Mouse (Mus musculus): ENCODE measurements around the gene Abtb1. TPM values are rescaled to one million over a fixed set of nuclear protein-coding genes. Genes with fewer than 3 reads are reported as not detected.

The Abtb1 gene
- polyA plus RNA-seq, 1 experiment from 2014 or later: 41.0 TPM

DNA sequence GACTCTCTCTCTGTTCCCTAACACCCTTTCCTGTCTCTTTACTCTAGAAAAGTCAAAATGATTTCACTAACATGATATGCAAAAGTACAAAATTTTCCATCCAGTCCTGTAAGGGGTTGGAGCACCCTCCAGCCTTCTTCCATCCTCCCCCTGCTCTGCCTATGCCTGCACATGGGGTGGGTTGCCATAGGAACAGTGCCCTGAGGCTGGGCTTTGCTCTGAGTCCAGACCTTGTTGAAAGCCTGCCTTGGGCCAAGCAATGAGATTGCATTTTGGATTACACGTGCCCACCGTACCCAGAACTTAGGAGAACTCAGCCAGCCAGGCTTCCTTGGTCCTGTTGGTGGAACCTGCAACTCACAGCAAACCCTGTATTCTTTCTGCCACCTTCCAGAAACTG, 48.5 kb downstream of the Abtb1 start:
- Histone ChIP-seq H3K9ac (ENCODE audit: low read depth, low read length) (no peak overlapping the region), H3K4me3 (replicated peaks; ENCODE audit: low read depth, low read length) (no peak overlapping the region), H3K27me3 (ENCODE audit: insufficient read depth, low read length) (no peaks in the 10 kb centered on the region), H3K4me1 (replicated peaks; ENCODE audit: insufficient read depth, low read length) (peaks cover 15% of the 10 kb centered on the region; the same call in 1 of the 2 replicates), H3K27ac (no peak overlapping the region), H3K9me3 (replicated peaks; ENCODE audit: low read length) (no peaks in the 10 kb centered on the region), H3K4me2 (ENCODE audit: low read length) (no peak overlapping the region), H3K36me3 (ENCODE audit: insufficient read depth, low read length) (no peaks in the 10 kb centered on the region)
- ATAC-seq (replicated peaks; ENCODE audit: low FRiP score, low read depth): 0 out of 2 replicates have a peak, but pooled peaks have one; percentile 47
- WGBS: 43% methylated on average over 2 of the region's 2 CpGs
- TF ChIP-seq CTCF (IDR thresholded peaks at IDR 0.05; ENCODE audit: low read depth): no peak
- no peak for DNase-seq (ENCODE audit: low spot score)

DNA sequence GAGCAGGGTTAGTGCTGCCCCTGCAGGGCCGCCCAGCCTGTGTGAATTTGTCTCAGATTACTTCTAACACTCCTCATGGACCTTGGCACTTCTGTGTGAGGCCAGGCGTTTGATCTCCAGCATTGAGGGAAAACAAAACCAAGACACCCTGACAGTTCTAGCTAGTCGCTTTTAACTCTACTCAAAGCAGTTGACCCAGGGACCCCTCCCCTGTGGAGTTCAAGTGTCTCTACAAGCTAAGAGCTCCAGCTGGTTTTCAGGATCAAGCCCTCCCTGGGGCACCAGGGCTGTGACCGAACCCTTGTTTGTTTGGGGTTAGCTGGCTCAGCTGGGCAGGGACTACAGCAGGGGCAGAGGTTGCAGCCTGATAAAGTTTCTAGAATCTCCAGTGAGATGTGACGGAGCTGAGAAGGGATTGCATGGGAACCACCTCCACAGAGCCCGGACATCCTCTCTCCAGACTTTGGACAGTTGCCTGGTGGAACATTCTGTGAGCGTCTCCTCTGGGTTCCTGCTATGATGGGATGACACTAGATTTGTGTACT, 49.6 kb downstream of the Abtb1 start:
- DNase-seq (ENCODE audit: low spot score): peak; percentile 82
- Histone ChIP-seq H3K36me3 (ENCODE audit: insufficient read depth, low read length) (no peaks in the 10 kb centered on the region), H3K4me3 (replicated peaks; ENCODE audit: low read depth, low read length) (no peak overlapping the region), H3K4me2 (ENCODE audit: low read length) (no peak overlapping the region; the same call in 1 of the 2 replicates), H3K27ac (no peak overlapping the region), H3K9ac (ENCODE audit: low read depth, low read length) (no peak overlapping the region), H3K9me3 (replicated peaks; ENCODE audit: low read length) (no peaks in the 10 kb centered on the region), H3K27me3 (ENCODE audit: insufficient read depth, low read length) (no peaks in the 10 kb centered on the region), H3K4me1 (replicated peaks; ENCODE audit: insufficient read depth, low read length) (peaks cover 15% of the 10 kb centered on the region)
- TF ChIP-seq CTCF (IDR thresholded peaks at IDR 0.05; ENCODE audit: low read depth): 0 out of 2 replicates have a peak, but pooled peaks have one; percentile 11
- peak; percentile 47; the same call in 1 of the 2 replicates for ATAC-seq (replicated peaks; ENCODE audit: low FRiP score, low read depth)
- 26% methylated on average over 7 of the region's 7 CpGs for WGBS

DNA sequence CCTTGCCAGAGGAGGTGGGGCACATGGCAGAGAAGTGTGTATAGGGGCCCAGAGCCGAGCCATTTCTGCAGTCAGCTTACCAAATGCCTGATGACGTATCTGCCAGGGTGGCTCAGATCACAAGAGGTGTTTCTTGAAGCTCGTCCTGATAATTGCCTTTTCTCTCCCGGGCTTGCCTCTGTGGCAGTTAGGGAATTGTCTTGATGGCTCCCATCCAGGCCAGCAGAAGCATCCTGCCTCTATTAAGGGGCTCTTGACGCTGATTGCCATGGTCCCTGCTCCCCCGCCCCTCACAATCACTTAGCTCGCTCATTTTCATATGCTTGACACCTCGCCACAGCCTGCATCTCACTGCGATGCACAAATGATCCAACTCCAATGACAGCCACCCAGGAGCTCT, 50.5 kb downstream of the Abtb1 start:
- ATAC-seq (replicated peaks; ENCODE audit: low FRiP score, low read depth) (no peak), DNase-seq (ENCODE audit: low spot score) (no peak)
- Histone ChIP-seq H3K9ac (ENCODE audit: low read depth, low read length) (no peak overlapping the region), H3K36me3 (ENCODE audit: insufficient read depth, low read length) (no peaks in the 10 kb centered on the region), H3K27ac (no peak overlapping the region), H3K4me3 (replicated peaks; ENCODE audit: low read depth, low read length) (no peak overlapping the region), H3K4me1 (replicated peaks; ENCODE audit: insufficient read depth, low read length) (peaks cover 15% of the 10 kb centered on the region), H3K9me3 (replicated peaks; ENCODE audit: low read length) (no peaks in the 10 kb centered on the region), H3K27me3 (ENCODE audit: insufficient read depth, low read length) (no peaks in the 10 kb centered on the region), H3K4me2 (ENCODE audit: low read length) (no peak overlapping the region)
- no peak for TF ChIP-seq CTCF (IDR thresholded peaks at IDR 0.05; ENCODE audit: low read depth)
- 42% methylated on average over 9 of the region's 9 CpGs for WGBS

DNA sequence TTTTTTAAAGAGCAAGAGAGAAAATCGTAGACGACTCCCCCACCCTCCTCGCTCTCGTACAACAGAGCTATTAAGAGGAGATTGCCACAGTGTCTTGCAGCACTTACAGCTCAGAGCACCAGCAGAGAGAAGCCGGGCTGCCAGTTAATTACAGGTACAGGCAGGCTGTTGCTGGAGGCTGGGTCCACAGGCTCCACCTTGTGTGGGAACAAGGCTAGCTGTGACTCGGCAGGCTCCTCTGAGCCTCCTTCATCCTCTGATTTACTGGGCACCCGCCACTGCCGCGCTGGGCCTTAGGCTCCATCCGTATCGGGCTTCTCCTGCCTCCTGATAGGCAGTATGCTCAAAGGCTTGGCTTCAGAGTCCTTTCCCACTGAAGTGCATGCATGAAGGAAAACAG, 53.6 kb downstream of the Abtb1 start:
- H3K4me3 ChIP-seq (replicated peaks; ENCODE audit: low read depth, low read length): no peak overlapping the region
- WGBS: 34% methylated on average over 11 of the region's 11 CpGs
- H3K9ac ChIP-seq (ENCODE audit: low read depth, low read length): no peak overlapping the region
- H3K36me3 ChIP-seq (ENCODE audit: insufficient read depth, low read length): no peaks in the 10 kb centered on the region
- H3K27me3 ChIP-seq (ENCODE audit: insufficient read depth, low read length): no peaks in the 10 kb centered on the region
- H3K9me3 ChIP-seq (replicated peaks; ENCODE audit: low read length): no peaks in the 10 kb centered on the region
- no peak overlapping the region for H3K27ac ChIP-seq
- DNase-seq (ENCODE audit: low spot score) (no peak), ATAC-seq (replicated peaks; ENCODE audit: low FRiP score, low read depth) (no peak)
- TF ChIP-seq CTCF (IDR thresholded peaks at IDR 0.05; ENCODE audit: low read depth): peak; percentile 17; the same call in 1 of the 2 replicates
- H3K4me1 ChIP-seq (replicated peaks; ENCODE audit: insufficient read depth, low read length): peaks cover 33% of the 10 kb centered on the region
- H3K4me2 ChIP-seq (ENCODE audit: low read length): no peak overlapping the region

DNA sequence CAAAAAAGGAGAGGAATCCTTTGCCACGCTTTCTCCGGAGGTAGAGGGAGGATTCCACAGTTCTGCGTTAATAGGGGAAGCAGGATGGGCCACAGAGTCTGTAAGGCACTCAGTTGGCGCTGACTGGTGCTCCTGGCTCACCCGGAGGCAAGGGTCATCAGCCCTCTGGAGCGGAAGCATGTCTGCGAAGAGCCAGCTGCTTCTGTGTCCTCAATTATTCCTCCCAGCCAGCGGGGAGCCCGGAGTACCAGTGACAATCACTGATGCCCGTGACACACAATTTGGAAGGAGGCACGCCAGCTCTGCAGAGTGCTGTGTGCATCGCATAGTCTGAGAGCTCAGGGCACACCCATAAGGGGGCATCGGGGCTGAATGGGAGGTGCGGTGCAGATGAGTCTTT, 54.3 kb downstream of the Abtb1 start:
- Histone ChIP-seq H3K27me3 (ENCODE audit: insufficient read depth, low read length) (no peaks in the 10 kb centered on the region), H3K9me3 (replicated peaks; ENCODE audit: low read length) (no peaks in the 10 kb centered on the region), H3K4me3 (replicated peaks; ENCODE audit: low read depth, low read length) (no peak overlapping the region), H3K36me3 (ENCODE audit: insufficient read depth, low read length) (no peaks in the 10 kb centered on the region), H3K4me2 (ENCODE audit: low read length) (no peak overlapping the region; the same call in 1 of the 2 replicates), H3K9ac (ENCODE audit: low read depth, low read length) (no peak overlapping the region), H3K27ac (no peak overlapping the region), H3K4me1 (replicated peaks; ENCODE audit: insufficient read depth, low read length) (peaks cover 30% of the 10 kb centered on the region)
- 37% methylated on average over 14 of the region's 14 CpGs for WGBS
- TF ChIP-seq CTCF (IDR thresholded peaks at IDR 0.05; ENCODE audit: low read depth): no peak
- ATAC-seq (replicated peaks; ENCODE audit: low FRiP score, low read depth): no peak
- DNase-seq (ENCODE audit: low spot score): no peak

DNA sequence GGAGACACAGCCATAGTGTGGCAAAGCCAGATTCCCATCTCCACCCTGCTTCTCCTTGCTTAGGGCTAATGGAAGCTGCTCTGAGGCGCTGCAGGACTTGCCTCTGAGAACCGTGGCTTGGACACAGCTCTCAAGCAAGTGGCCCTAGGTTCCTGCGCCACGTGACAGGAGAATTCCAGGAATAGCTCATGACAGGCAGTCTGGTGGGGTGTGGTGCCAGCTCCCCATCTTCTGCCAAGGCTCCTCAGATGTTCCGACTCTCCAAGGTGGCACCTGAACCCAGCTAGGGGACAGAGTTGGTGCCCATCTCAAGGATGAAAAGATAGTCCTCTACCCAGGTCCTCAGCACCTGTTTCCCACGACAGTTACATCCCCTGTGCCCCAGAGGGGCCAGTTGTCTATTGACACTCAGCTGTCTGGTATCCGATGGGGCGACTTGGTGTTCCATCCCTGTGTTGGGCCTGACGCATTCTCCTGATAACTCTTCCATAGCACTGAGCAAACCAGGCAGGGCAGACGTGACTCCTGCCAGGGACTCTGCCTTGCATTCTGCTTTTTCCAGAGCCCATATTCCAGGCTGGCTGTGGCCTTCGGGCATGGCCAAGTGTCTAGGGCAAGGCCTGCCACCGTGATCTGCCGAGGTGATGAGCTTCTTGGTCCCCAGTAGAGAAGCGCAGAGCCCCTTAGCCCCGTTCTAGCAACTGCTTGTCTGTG, 54.9 kb downstream of the Abtb1 start:
- no peaks in the 10 kb centered on the region for H3K9me3 ChIP-seq (replicated peaks; ENCODE audit: low read length)
- no peak for ATAC-seq (replicated peaks; ENCODE audit: low FRiP score, low read depth)
- no peaks in the 10 kb centered on the region for H3K27me3 ChIP-seq (ENCODE audit: insufficient read depth, low read length)
- 70% methylated on average over 15 of the region's 15 CpGs for WGBS
- no peak overlapping the region for H3K9ac ChIP-seq (ENCODE audit: low read depth, low read length)
- no peaks in the 10 kb centered on the region for H3K36me3 ChIP-seq (ENCODE audit: insufficient read depth, low read length)
- H3K27ac ChIP-seq: no peak overlapping the region
- DNase-seq (ENCODE audit: low spot score): no peak
- H3K4me3 ChIP-seq (replicated peaks; ENCODE audit: low read depth, low read length): no peak overlapping the region
- no peak for TF ChIP-seq CTCF (IDR thresholded peaks at IDR 0.05; ENCODE audit: low read depth)
- H3K4me2 ChIP-seq (ENCODE audit: low read length): no peak overlapping the region
- peaks cover 25% of the 10 kb centered on the region for H3K4me1 ChIP-seq (replicated peaks; ENCODE audit: insufficient read depth, low read length)

Other genes with a start within 250 kb of the Abtb1 start
- 0.14 TPM in 1 of 2 replicates, not detected in the other for gene Kbtbd12, start 204.0 kb downstream of the Abtb1 start, polyA plus RNA-seq (2015; fragmentation: Nextera tagmentation; extraction: Ambion mirVana)
- gene Mgll, start 117.6 kb downstream of the Abtb1 start, polyA plus RNA-seq (2015; fragmentation: Nextera tagmentation; extraction: Ambion mirVana): 43.6 and 51.4 TPM in 2 replicates
- 50.6 and 54.2 TPM in 2 replicates for gene Podxl2, start 33.1 kb upstream of the Abtb1 start, polyA plus RNA-seq (2015; fragmentation: Nextera tagmentation; extraction: Ambion mirVana)
- 59.3 and 73.1 TPM in 2 replicates for gene Mcm2, start 56.8 kb upstream of the Abtb1 start, polyA plus RNA-seq (2015; fragmentation: Nextera tagmentation; extraction: Ambion mirVana)
- gene Tpra1, start 60.3 kb upstream of the Abtb1 start, polyA plus RNA-seq (2015; fragmentation: Nextera tagmentation; extraction: Ambion mirVana): 62.2 and 71.1 TPM in 2 replicates

Data from kidney, postnatal 0 days (tissue).